Mouse (Mus musculus) splenic B cell, adult 2 months (primary cell): Measurements from ENCODE around the gene Ick.
"Not testable (repeated sequence)": the region's sequence is repeated elsewhere in the genome, so short reads cannot be mapped to it uniquely, and the experiment has no call there.

Experiments
- DNase-seq: peaks from one replicate; pipeline ENCODE4 v3.0.0-alpha.2; 2011; ENCODE audit warnings: low read depth, low spot score
- H3K27me3 ChIP-seq: 2 replicates; pipeline ENCODE4 v1.6.1; 2012; ENCODE audit warnings: mild to moderate bottlenecking, low read length, moderate library complexity, mixed read lengths; ENCODE audit not compliant: control insufficient read depth, poor library complexity, insufficient read depth, severe bottlenecking
- H3K36me3 ChIP-seq: 2 replicates; pipeline ENCODE4 v1.6.1; 2012; ENCODE audit warnings: mild to moderate bottlenecking, low read length, moderate library complexity, mixed read lengths; ENCODE audit not compliant: control insufficient read depth, poor library complexity, insufficient read depth, severe bottlenecking

Gene Ick

GRCm38 (mm10) chr9:78148149-78148548, 39.2 kb downstream of the Ick start:
- no peaks in the 10 kb centered on the region for H3K27me3 ChIP-seq
- peak; percentile 8 for DNase-seq
- H3K36me3 ChIP-seq: no peaks in the 10 kb centered on the region

- peak; percentile 21 for DNase-seq
- H3K27me3 ChIP-seq, H3K36me3 ChIP-seq: not testable (repeated sequence)
Measured at GRCm38 (mm10) chr9:78149770-78150169, 40.8 kb downstream of the Ick start.

GRCm38 (mm10) chr9:78154211-78154977, 45.4 kb downstream of the Ick start:
- H3K27me3 ChIP-seq: no peaks in the 10 kb centered on the region
- DNase-seq: no peak
- H3K36me3 ChIP-seq: no peaks in the 10 kb centered on the region; the same call in 1 of the 2 replicates

GRCm38 (mm10) chr9:78157221-78157620, 48.2 kb downstream of the Ick start:
- Histone ChIP-seq H3K27me3 (no peaks in the 10 kb centered on the region), H3K36me3 (no peaks in the 10 kb centered on the region; the same call in 1 of the 2 replicates)
- no peak for DNase-seq

- H3K27me3 ChIP-seq: no peaks in the 10 kb centered on the region
- no peak for DNase-seq
- H3K36me3 ChIP-seq: no peaks in the 10 kb centered on the region; the same call in 1 of the 2 replicates
Measured at GRCm38 (mm10) chr9:78163291-78163690, 54.3 kb downstream of the Ick start.

GRCm38 (mm10) chr9:78164741-78165140, 55.7 kb downstream of the Ick start:
- no peak for DNase-seq
- H3K36me3 ChIP-seq: no peaks in the 10 kb centered on the region
- no peaks in the 10 kb centered on the region for H3K27me3 ChIP-seq

- no peak for DNase-seq
- Histone ChIP-seq H3K27me3 (no peaks in the 10 kb centered on the region), H3K36me3 (no peaks in the 10 kb centered on the region)
Measured at GRCm38 (mm10) chr9:78165454-78165853, 56.5 kb downstream of the Ick start.

GRCm38 (mm10) chr9:78166694-78167452, 57.9 kb downstream of the Ick start:
- DNase-seq: no peak
- H3K36me3 ChIP-seq: no peaks in the 10 kb centered on the region

GRCm38 (mm10) chr9:78167453-78167969, 58.5 kb downstream of the Ick start:
- Histone ChIP-seq H3K27me3 (no peaks in the 10 kb centered on the region), H3K36me3 (no peaks in the 10 kb centered on the region)
- DNase-seq: no peak

More at GRCm38 (mm10) chr9:78166694-78167452, 57.9 kb downstream of the Ick start:
- H3K27me3 ChIP-seq: no peaks in the 10 kb centered on the region

- Histone ChIP-seq H3K36me3 (no peaks in the 10 kb centered on the region), H3K27me3 (no peaks in the 10 kb centered on the region)
- no peak for DNase-seq
Measured at GRCm38 (mm10) chr9:78168864-78169263, 59.9 kb downstream of the Ick start.

GRCm38 (mm10) chr9:78174016-78174415, 65.0 kb downstream of the Ick start:
- DNase-seq: no peak
- Histone ChIP-seq H3K27me3 (no peaks in the 10 kb centered on the region), H3K36me3 (no peaks in the 10 kb centered on the region)

GRCm38 (mm10) chr9:78174925-78175276, 65.9 kb downstream of the Ick start:
- DNase-seq, H3K27me3 ChIP-seq, H3K36me3 ChIP-seq: not testable (repeated sequence)

- no peaks in the 10 kb centered on the region for H3K36me3 ChIP-seq
- DNase-seq: peak; percentile 96
- no peaks in the 10 kb centered on the region for H3K27me3 ChIP-seq
Measured at GRCm38 (mm10) chr9:78175277-78176200, 66.5 kb downstream of the Ick start.

- Histone ChIP-seq H3K27me3 (no peaks in the 10 kb centered on the region), H3K36me3 (no peaks in the 10 kb centered on the region)
- peak; percentile 82 for DNase-seq
Measured at GRCm38 (mm10) chr9:78176201-78176727, 67.3 kb downstream of the Ick start.
